Mouse (Mus musculus): Measurements from ENCODE around the gene Gm17662.

The Gm17662 gene

DNA sequence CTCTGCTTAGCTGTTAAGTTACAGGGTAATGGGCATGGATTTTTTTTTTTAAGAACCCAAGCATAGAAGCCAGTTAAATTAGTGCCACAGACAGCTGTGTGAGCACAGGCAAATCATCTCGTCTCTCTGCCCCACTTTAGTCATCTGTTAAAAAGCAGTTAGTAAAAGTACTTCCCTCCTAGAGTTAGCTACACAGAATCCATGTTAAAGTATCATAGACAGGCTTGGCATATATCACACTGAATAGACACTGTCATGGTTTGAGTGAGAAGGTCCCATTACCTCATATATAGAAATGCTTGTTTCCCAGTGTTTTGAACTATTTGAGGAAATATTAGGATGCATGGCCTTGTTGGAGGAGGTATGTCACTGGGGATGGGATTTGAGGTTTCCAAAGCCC lies at the start of gene Gm17662:
Gene Gm17662, plus strand, starts transcription at position 301 of the 400 bp plus-strand sequence.
- no peak for DNase-seq (ENCODE audit: low spot score in 2 of 2)

DNA sequence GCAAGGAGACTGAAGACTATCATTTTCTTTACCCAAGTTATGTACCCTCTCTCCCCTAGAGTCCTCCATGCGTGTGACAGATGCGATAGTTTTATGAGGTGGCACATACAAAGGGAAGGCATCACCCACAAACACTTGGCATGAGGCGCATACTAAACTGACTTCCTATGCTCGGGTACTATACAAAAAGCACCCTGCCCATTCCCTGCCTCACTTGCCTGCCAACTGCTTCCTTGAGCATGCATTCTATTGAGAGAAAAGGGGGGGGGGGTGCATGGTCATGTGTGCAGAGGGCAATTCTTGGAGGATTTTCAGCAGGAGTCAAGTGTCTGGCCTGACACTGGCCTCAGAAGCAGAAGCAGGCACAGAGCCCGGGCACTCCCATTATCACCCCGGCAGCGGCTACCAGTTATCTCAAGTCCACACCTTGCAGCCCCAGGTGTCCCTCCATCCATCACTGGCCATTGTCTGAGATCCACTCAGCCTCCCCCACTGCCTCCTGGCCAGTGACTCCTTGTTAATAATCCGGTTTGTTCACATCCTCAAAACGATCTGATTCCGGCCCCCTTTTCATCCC lies 46.3 kb upstream of the Gm17662 start:
- DNase-seq (ENCODE audit: low spot score in 2 of 2), result no peak

DNA sequence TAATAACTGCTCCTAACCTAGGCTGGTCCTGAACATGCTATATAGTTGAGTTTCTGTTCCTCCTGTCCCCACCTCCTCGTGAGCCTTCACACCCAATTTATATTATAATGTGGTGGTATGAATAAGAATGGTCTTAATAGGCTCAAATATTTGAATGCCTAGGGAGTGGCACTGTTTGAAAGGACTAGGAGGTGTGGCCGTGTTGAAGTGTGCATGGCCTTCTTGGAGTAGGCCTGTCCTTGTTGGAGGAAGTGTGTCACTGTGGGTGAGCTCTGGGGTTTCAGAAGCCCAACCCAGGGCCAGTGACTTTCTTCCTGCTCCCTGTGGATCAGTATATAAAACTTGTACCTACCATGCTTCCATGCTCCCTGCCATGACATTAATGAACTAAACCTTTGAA lies 43.5 kb upstream of the Gm17662 start:
- no peak for DNase-seq (ENCODE audit: low spot score in 2 of 2)

DNA sequence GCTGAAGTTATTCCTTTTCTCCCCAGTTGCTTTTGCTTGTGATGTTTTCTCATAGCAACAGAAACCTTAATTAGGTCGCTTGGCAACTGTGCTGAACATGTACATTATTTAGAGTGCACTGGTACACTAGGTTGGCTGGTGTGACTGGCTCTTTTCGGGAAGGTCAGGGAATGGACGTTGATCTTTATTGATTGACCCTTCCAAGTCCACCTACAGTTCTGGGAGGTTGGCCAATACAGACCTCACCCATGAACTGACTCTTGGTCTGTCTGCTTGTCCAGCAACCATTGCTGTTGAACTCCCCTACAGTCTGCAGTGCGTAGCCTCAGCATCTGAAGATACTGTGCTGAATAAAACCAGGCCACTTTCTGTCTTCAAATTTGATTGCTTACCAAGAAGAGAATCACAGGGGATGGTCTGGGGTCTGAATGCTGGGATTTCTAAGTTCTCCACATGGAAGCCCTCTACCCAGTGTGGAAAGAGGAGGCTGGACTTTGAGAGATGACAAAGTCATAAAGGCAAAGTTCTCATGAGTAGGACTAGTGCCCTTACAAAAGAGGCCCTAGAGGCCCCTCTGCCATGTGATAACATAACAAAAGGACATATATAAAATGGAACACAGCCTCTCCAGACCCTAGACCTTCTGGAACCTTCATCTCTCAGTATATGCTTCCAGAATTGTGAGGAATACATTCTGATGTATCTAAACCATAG lies 40.5 kb upstream of the Gm17662 start:
- DNase-seq (ENCODE audit: low spot score in 2 of 2), result no peak

DNA sequence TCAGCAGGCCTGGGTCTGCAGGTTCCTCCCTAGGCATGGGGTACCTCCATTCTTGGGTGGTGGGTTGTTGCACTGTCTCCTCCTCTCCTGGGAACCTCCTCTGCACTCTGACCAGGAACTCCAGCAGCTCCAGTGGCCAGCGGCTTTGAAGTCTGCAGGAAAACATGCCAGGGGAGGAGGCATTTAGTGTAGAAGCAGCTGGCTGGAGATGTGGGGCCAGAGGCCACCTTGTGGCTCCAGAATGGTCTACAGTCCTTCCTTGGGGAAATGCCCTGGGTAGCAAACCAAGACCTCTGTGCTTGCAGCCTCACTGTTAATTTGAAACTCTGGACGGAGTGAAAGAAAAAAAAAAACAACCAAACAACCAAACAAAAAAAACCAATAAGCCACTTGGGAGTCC lies 39.6 kb upstream of the Gm17662 start:
- DNase-seq (ENCODE audit: low spot score in 2 of 2), result no peak

DNA sequence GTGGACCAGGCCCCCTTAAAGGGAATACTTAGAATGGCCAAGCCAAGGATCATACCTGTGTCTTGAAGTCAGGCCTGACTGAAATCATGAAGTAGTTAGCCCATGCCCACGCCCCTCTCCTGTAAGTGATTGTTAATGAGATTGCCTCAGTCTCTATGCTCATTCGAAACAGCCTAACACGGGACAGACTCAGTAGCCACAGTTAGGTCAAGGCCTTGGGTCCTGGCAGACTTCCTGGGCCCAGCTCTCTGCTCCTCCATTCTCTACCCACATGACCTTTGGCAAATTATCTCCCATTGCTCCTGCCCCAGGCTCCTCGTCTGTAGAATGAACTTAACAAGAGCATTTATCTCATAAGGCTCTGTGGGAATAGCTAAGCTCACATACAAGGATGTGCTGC lies 38.1 kb upstream of the Gm17662 start:
- no peak for DNase-seq (ENCODE audit: low spot score in 2 of 2)

DNA sequence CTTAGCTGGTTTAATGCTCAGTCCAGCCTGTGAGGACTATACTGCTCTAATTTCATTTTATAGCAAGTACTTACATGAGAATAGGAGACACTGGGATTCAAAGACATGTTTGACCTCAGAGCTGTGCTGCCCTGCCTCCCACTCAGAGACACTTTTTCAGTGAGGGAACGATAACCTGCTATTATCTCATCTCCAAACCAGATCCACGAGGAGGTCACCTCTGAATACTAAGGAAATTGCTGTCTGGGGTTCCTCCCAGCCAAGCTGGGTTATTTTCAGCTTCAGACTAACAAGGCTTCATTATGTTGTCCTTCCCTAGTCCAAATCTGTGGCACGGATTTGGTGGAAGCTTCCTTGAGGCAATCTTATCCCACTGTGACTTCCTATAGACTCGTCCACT lies 37.2 kb upstream of the Gm17662 start:
- no peak for DNase-seq (ENCODE audit: low spot score in 2 of 2)

DNA sequence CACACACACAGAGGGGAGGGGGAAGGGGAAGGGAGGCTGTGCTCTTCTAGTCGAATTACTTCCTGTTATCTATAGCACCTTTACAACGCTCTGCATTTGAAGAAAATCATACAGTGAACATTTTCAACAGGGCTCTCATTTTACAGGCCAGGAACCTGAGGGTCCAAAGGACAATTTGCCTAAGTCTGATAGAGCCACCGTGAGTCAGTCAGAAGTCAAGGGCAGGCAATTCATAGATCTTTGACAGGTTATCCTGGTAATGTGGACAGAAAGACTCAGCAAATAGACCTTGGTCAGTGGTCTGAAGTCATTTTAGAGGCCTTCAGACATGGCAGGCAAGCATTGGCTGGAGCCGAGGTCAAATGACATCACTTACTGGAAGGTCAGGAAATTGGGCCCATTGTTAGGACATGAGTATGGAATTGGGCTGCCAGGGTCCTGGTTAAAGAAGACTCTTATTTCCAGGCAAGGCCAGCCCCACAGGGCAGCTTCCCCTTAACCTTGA lies 33.5 kb upstream of the Gm17662 start:
- DNase-seq (ENCODE audit: low spot score in 2 of 2), result no peak

DNA sequence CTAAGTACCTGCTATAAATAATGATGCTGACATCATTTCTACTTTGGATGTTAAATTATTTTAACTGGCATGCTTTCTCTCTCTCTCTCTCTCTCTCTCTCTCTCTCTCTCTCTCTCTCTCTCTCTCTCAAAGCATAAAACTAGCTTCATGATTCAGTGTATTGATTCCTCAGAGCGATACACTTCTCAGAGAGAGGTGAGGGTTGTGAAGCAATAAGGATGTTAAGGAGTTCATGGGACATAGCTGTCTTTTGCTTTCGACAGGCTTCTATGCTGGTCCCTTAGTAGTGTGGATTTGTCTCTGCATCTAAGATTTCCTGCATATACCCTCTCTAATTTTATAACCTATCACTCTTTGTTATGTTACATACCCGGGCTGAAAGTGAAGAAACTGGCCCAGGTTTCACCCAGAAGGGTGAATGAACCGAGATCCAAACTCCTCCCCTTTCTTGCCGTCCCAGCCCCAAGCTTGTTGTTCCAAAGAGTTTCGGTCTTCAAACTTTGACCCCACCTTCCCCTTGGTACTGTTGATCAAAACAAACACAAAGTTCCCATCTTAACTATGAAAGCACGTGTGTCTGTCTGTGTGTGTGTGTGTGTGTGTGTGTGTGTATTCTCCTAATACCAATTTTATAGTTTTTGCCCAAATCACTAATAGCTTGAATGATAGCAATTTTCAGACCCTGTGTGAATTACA lies 32.6 kb upstream of the Gm17662 start:
- no peak for DNase-seq (ENCODE audit: low spot score in 2 of 2)

DNA sequence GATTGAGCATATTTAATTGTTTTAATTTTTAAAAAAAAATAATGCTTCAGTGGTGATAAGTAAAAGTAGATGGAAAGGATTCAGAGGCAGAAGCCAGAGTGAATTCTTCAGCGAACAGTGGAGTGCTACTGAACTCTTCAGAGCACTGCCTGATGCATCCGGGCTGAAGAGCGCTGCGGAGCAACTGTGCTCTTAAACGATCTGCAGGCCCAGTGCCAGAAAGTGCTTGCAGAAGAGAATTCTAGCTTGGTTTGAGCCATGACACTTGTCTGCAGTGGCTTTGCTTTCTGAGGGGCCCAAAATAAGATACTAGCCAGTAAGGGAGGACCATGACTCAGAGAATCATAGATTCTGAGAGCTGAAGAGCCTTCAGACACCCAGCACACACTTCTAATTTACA lies 28.2 kb upstream of the Gm17662 start:
- DNase-seq (ENCODE audit: low spot score in 2 of 2), result no peak

DNA sequence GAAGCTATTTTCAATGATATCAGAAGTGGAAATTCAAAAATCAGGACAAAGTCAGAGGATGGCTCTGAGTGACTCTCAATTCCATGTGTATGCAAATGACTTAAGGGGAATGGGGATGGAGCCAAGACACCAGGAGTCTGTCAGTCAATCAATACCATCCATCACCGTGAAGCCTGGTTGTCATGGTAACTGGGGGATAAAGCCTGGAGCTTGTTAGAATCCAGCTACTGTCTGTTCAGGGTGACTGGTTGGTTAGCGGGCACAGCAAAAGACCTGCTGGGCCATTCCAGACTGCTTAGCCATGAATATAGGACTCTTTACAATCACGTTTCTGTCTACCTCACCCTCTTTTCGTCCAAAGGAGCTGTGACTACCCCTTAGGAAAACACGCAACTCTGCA lies 22.0 kb upstream of the Gm17662 start:
- no peak for DNase-seq (ENCODE audit: low spot score in 2 of 2)

DNA sequence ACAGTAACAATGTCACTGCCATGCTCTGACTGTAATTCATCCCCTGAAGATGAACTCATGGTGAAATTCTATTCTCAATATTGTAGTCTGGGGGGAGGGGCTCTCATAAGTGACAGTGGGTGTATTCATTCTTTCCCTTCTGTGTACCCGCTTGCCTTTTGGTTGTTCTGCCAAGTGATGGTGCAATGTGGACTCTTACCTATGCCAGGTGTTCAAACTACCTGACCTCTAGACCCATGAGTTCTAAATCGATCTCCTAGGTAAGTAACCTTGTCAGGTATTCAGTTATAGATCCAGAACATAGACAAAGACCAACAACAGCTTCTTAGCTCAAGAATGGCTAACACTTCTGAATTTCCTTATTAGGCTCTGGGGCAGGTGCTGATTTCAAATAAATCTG lies 18.8 kb upstream of the Gm17662 start:
- no peak for DNase-seq (ENCODE audit: low spot score in 2 of 2)

DNA sequence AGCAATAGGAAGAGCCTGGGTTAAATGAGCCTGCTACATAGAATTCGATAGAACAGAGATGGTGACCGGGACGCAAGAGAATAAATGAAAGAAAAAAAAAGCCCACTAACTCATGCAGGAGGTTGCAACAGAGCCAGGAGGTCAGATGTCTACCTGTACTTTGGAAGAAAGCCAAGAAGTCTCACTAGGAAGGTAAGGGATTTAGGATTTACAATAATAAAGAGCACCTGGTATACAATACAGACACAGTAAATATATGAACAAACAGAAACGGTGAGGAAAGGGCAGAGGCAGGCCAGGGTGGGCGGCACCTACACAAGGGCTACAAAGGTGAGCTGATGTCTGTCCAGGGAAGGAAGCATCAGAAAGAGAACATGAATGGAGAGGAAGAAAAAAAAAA lies 14.9 kb upstream of the Gm17662 start:
- DNase-seq (ENCODE audit: low spot score in 2 of 2), result no peak

DNA sequence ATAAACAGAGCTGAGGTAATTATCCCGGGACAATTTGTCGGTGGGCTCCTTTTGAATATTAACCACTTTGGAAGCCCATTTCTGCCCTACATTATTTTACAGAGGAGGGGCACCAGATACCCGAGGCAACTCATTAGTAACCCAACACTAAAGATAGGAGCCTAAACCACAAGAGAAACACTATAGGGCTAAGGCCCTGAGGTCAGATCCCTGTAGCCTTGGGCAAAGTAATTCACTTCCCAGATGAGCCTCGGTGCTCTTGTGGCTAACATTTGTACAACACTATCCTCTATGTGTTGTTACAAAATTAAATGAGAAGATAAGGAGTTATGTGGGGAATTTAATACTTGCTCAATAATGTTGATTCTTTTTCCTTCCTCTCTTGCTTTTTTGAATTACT lies 13.6 kb upstream of the Gm17662 start:
- no peak for DNase-seq (ENCODE audit: low spot score in 2 of 2)

DNA sequence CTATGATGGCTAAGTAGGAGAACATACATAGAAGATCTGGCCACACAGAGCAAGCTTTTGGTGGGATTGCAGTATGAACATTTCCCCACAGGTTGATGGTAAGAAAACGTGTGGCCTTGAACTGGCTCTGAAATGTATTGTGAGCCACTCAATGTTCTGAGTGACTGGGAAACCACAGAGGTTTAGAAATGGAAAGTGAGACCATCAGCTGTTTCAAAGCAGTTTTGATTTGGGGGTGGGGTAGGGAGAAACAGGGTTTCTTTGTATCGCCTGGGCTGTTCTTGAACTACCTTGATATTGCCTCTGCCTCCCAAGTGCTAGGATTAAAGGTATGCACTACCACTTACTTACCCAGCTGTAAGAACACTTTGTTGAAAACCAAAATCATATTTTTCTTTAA lies 1.9 kb upstream of the Gm17662 start:
- no peak for DNase-seq (ENCODE audit: low spot score in 2 of 2)

DNA sequence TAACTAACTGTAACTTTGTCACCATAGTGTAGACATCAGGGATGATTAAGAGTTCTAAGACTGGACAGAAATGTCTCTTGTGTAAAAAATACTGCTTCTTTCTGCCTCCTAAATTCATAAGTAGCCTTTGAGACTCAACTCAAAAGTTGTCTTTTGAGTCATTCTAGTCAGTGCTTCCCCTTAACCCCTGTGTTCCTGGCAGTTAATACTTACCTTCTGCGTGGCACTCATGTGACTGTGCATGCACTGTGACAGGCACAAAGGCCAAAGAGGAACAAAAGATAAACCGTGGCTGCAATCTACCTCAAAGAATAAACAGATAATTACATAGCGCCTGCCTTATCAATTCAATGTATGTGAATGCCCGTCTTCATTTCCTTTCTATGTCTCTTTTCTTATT lies 694 bp downstream of the Gm17662 start:
- no peak for DNase-seq (ENCODE audit: low spot score in 2 of 2)

DNA sequence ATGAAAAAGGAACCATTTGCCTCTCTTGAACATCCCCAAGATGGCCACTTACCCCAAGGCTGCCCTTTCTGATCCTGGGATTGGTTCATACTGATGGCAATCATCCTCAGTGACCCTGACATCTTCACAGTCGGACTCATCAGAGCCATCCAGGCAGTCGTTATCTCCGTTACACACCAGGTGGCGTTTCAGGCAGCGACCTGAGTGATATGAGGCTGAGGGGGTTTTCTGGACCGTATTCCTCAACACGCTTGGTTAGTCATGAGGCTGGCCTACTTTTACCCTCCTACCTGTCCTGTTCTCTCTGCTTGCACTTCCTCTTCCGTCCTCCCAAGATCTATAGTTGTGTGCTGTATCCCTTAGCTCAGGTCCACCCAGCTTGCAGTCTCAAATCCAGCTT lies 4.1 kb downstream of the Gm17662 start:
- DNase-seq (ENCODE audit: low spot score in 2 of 2), result no peak

DNA sequence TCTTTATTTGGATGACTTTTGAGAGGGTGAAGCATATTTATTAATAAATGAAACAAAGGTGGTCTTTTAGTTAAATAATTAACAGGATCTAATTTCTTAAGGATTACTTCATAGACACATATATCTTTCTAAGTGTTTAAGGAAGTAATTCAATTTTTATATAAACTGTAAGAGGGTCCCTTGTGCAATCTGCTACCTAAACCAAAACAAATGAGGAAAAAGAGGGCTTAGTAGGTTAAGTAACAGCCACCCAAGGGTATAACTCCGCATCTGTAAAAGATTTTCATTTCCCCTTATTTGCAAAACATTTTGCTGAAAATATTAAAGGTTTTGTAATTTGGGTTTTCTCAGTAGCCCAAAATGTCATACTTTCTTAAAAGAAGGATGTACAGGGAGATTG lies 7.3 kb downstream of the Gm17662 start:
- no peak for DNase-seq (ENCODE audit: low spot score in 2 of 2)

DNA sequence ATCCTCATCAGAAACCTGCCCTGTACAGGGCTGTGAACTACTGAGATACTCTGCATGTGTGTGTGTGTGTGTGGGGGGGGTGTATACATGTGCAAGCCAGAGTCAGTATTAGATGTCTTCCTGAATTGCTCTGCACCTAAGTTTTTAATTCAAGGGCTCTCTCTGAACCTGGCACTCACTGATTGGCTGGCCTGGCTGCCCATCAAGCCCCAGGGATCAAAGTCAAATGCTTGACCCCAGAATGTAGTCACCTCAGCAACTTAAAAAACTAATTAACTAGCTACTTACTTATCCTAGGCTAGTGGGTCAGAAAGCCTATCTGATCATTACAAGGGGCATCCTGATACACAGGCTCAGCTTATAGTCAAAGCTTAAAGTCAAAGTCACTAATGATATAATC lies 12.5 kb downstream of the Gm17662 start:
- no peak for DNase-seq (ENCODE audit: low spot score in 2 of 2)

DNA sequence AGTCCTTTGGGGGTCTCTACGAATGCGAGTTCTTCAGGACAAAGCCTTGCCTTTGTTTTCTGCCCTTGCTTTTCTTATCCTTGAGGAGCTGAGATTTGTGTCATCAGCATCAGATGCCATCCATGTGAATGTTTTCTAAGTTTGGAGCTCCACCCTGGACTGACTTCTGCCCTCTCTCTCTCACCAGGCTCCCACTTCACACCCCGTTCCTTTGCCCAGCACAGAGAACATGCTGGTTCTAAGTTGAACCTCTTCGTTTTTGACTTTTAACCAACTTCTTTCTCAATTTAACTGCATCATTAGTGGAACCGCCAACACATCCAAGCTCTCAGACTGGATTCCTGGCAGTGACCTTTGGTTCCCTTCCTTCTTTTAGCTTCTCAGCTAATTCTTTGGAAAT lies 13.1 kb downstream of the Gm17662 start:
- no peak for DNase-seq (ENCODE audit: low spot score in 2 of 2)

DNA sequence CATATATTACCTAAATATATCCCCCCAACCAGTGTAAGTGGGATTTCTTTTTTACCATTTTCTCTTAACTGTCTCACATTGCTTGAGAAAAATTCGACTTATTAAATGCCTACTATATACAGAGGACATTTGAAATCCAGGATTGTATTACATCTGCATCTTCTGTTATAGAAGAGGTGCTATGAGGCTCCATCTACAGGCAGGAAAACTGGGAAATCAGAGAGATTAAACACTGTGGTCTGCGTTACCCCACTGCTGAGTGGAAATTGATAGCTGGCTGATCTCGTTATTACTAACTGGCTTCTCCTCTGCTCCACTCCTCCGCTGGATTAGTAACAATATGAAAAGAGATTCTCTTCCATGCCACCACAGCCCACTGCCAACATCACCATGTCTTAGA lies 18.7 kb downstream of the Gm17662 start:
- DNase-seq (ENCODE audit: low spot score in 2 of 2), result no peak

DNA sequence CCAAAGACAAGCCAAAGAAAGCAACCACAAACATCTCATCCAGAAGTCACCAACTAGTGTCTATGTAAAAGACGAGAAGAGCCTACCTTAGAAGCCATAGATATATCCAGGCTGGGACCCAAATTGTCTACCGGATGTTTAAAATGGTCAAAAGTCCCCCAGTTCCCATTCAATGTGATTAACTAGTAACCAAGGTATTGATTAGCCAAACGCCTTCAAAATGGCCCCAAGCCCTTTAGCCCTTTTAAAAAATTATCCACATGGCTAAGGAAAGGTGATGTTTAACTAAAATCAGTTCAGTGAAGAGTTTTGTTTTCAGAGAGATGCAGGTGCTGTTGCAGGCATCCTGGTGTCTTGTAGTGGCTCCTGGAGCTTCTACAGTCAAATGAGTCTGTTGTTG lies 19.2 kb downstream of the Gm17662 start, which contains the start of gene C8a:
Gene C8a, minus strand, starts transcription at position 76 of the 400 bp plus-strand sequence.
- DNase-seq (ENCODE audit: low spot score in 2 of 2), result no peak

DNA sequence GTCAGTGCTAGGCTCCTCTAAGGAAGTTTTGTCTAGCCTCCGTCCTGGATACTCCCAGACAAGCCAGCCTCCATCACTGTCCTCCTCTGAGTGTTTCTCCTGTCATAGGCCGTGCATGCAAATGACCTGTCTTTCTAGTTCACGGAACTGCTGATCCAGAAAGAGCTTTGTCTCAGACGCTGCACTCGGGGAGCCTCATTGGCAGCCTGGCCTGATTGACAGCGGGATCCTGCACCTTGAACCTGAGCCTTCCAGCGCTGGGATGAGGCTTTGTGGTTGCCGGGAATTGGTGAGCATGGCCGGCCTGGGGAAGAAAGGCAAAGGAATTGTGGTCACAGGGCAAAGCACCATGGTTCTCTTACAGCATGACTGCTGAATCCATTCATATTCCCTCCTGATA lies 30.4 kb downstream of the Gm17662 start:
- no peak for DNase-seq (ENCODE audit: low spot score in 2 of 2)
